Mouse (Mus musculus) adrenal gland, adult 2 months (tissue): ENCODE data around the gene Emb. TPM values are rescaled to one million over a fixed set of nuclear protein-coding genes. Genes with fewer than 3 reads are reported as not detected.
"Not testable (repeated sequence)": the region's sequence is repeated elsewhere in the genome, so short reads cannot be mapped to it uniquely, and the experiment has no call there.

ENCODE experiments used
- DNase-seq: peaks from one replicate; pipeline ENCODE4 v3.0.0; 2021
- long read RNA-seq: library from polyadenylated mRNA; stranded (forward); transcript quantifications from one replicate; pipeline ENCODE4 v2.0.0, GENCODE M21; 2021
- polyA plus RNA-seq: library from polyadenylated mRNA; depleted of rRNA; stranded (reverse); fragments of >200 nt; gene quantifications from 2 replicates; pipeline ENCODE4 v1.2.3, GENCODE M21; 2012; rRNA removed
- total RNA-seq, 2 experiments: library from RNA; stranded (reverse); gene quantifications; 2 replicates each; pipeline ENCODE4 v1.2.3; 2021

Emb gene
- total RNA-seq = 10 to 100 TPM; 25.2 to 52.4 TPM
- 42.1 and 55.3 TPM in 2 replicates for polyA plus RNA-seq
- long read RNA-seq, transcript Emb-202 (1 exons, 2,136 nt) = major isoform, 7 of 10 reads
- long read RNA-seq, partial matches to known transcripts = 2 of 10 reads
- long read RNA-seq, other reads (novel, unspliced or antisense) = 0 of 10 reads

GRCm38 (mm10) chr13:117208236-117208635 is at the start of gene Emb:
Emb (plus strand) TSS chr13:117208536.
- DNase-seq = no peak

- DNase-seq = no peak
Observed at GRCm38 (mm10) chr13:117163906-117164305, 44.4 kb upstream of the Emb start.

DNA sequence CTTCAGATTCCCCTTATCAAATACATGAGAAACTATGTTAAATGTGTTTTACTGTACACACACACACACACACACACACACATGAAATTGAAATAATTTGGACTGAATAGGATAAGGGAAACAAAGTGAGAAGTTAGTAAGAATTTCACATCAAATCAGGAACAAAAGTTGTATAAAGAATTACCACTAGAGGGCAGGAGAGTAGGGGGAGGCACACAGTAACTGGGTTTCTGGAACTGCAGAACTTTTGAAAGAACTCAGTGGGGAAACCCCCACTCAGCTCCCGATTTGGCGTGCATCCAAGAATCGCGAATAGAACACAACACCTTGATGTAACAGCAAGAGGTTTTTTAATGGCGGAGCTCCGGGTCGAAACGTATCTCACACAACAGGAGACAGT is 43.3 kb upstream of the Emb start:
- no peak for DNase-seq

DNA sequence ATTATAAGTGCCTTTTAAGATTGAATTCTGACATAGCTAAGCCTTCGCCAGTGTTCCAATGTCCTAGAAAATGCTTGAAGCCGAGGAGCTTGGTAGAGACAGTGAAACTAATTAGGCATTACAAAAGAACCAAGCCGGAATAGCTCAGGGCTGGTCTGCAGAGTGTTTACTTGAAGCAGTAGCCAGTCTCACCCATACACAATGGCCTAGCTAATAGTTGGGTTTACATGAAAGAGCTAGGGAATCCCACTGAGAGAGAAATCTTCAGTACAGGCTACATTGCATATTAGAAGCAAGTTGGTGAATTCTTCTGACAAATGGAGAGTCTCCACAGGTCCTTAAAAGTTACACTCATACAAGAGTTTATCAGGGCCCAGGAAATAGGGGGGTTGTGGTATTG is 27.4 kb upstream of the Emb start:
- DNase-seq = not testable (repeated sequence)

DNA sequence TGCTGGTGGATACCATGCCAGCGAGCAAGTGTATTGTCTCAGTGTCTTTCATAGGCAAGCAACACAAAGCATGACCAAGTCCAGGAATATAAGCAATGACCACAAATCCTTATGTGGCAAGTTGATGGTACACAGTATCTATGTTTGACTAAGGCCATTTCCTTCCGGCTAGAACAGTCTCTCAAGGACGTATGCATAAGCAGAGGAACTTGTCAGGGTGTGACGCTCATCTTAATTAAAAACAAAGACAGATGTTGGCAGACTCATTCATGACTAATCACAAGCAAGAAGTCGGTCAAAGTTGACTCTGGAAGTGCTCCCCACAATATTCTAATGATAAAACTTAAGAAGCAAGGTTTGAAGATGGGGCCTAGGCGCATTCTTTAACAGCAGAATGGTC is 25.0 kb upstream of the Emb start:
- no peak for DNase-seq

DNA sequence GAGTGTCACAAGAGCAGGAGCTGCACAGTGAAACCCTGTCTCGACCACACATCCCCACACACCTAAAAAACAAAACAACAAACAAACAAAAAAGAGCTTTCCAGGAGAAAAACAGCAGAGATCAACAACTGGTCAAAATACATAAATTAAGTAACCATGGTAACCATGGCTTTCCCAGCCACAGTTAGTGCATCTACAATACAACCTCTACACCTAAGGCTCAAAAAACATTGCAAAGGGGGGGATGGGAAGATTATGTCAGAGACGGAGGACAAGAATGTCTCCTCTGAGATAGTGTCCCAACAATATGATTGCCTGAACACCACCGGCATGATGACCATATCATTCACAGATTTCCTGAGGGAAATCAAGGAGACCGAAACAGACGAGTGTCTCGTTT is 23.0 kb upstream of the Emb start:
- no peak for DNase-seq

DNA sequence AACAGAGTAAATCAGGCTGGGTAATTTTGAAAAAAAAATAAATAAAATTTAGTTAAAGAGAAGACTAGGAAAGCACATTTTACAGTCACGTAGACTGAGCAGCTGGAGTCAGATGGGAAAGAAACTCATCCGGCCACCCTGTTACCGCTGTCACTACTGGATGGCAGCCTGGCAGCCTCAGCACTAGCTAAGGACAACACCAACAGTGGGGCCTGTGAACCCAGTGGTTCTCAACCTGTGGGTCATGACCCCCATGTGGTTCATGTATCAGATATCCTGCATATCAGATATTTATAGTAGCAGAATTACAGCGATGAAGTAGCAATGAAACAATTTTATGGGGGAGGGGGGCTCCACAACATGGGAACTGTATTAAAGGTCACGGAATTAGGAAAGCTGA is 16.2 kb upstream of the Emb start:
- no peak for DNase-seq

DNA sequence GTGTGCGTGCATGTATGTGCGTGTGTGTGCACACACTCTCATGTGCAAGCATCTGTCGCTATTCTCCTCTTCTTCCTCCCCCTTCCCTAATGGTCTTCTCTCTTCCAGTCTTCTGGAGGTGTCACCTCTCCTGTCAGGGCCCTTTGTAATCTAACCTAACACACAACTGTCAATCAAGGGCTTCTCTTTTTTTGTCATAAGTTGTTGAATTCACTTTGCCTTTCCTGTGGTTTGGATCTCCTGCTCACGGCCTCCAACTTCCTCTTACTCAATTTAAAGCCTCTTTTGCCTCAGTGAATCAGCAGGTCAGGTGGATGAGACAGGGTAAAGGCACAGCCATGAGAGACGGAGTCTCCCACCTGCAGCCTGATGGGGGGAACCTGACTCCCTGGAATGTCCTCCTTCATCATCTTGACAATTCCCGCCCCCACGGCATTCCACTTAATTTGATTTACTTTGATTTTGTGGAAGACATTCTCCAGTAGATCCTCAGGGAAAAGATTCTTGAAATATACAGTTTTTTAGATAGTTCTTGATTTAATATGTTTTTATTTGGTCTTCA is 14.8 kb upstream of the Emb start:
- no peak for DNase-seq

GRCm38 (mm10) chr13:117195569-117196495 is 12.5 kb upstream of the Emb start:
- no peak for DNase-seq

- DNase-seq = no peak
Observed at GRCm38 (mm10) chr13:117197666-117198065, 10.7 kb upstream of the Emb start.

DNA sequence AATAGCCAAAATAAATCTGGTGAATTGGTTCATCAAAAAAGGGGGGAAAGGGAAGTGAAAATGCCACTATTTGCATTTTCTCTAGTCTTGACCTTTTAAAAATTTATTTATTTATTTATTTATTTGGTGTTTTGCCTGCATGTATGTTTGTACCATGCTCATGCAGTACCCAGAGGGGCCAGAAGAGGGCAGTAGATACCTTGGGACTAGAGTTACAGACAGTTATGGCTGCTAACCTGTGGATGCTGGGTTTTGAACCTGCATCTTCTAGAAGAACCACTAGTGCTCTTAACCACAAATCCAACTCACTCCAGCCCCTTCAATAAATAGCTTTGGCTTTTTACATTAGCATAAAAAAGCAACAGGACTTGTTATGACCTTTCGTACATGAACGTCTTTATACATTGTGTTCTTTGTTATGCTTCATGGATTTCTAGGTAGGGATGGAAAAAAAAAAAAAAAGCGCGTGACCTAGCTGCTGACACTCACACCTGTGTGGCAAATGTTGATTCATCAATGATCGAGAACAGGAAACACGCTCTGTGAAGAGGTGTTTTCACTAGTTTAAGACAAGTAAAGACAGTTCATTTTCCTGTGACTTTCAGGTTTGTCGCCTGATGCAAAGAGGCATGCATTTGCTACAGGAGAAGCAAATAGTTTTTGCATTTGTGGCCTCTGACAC is 9.8 kb upstream of the Emb start:
- DNase-seq = peak; percentile 70

- peak; percentile 76 for DNase-seq
Observed at GRCm38 (mm10) chr13:117202755-117203471, 5.4 kb upstream of the Emb start.

DNA sequence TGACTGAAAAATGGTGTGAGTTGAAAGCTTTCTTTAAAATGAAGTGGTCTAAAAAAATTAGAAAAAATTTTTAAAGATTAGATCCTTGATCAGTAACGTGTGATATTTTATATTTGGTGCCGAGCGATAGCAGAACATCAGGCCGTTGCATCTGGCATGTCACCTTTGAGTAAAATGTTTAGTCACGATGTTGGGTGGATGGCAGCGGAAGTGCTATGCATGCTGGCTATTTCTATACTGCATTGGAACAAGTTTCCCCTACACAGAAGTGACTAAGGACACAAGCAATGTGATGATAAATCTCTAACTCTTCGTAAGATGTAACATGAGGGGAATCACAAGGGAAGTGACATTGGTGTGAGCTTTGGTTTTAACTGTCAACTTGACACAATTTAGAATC is 3.7 kb upstream of the Emb start:
- no peak for DNase-seq

DNA sequence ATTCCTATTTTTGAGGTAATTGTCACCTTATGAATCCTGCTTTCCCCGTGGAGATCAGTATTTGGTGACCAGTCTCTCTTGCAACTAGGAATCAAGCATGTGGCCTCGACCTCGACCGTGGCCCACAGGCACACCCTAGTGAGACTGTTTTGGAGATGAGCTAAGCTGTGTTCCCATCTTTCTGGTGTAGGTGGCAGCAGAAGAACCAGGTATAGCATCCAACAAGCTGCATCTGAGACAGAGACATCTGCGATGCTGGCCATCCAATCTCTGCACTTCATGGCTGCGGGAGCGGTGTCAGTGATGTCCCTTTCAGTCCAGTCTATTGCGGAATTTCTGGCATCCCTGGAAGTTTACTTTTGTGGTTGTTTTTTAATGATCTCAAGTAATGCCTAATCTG is 2.3 kb upstream of the Emb start:
- DNase-seq = no peak

DNA sequence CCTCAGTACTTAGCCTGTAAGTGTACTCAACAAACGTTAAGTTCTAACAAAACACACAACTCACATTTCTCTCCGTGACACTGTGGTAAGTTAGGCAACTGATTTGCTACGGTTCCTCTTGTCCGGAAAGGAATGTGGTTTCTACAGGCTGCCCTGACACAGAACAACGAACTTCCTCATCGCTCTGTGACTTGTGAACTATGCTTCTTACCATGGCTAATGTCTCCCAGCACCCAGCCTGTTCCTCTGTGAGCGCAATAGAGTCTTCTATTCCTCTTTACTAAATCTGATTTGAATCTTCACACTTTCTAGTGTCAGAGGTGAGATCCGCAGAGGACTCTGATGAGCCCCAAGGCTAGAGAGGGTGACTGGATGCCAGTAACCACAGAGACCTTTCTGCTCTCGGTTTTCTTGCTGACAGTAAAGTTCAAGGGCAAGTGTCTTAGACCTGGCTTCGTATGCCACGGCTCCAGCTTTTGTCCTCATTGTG is 3.1 kb downstream of the Emb start:
- peak; percentile 19 for DNase-seq

DNA sequence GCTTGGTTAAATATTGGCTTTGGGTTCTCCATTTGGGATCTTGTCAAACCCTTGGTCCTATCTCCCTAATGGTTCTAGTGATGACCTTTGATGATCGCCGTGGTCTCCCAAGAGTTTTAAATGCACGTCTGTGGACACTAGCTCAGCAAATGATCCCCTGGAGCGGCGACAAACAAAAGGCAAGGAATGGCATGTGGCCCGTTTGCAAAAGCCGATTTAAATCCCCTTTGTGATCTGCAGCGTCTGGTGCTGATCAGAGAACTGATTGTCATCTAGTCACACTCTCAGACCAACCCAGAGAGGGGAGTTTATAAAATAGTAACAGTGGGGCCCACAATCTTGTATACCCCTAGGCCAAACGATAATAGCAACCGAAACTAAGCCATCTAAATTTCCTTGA is 7.1 kb downstream of the Emb start:
- DNase-seq = no peak

DNA sequence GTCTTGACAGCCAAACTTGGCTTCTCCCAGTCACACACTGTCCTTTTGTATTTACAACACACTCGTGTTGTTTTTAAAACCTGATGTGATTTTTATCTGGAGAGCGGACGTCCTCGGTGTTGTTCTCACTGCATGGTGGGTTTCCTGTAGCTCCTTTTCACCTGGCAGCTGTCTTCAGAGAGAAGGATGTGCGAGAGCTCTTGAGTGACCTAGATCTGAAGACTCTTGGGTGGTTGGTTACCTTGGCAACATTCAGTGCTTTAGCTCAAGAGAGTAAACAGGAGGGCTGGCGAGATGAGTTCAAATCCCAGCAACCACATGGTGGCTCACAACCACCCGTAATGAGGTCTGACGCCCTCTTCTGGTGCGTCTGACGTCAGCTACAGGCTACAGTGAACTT is 7.8 kb downstream of the Emb start:
- DNase-seq = no peak

GRCm38 (mm10) chr13:117216752-117217363 is 8.5 kb downstream of the Emb start:
- DNase-seq = no peak

DNA sequence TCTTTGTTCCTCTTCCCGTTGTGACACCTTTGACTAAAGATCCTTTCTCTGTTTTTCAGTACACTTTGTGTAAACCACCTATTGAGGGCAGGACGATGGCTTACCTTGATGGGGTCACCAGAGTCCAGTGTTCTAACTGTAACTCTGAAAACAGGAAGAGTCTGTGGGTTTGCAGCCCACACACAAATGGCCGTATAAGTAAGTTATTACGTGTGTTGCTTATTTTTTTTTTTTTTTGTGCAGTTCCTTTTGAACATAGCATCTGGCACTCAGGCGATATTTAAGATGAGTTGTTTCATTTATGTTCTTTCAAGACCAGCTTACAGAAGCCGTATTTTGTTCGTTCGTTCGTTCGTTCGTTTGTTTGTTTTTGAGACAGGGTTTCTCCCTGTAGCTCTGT is 9.3 kb downstream of the Emb start:
- no peak for DNase-seq

DNA sequence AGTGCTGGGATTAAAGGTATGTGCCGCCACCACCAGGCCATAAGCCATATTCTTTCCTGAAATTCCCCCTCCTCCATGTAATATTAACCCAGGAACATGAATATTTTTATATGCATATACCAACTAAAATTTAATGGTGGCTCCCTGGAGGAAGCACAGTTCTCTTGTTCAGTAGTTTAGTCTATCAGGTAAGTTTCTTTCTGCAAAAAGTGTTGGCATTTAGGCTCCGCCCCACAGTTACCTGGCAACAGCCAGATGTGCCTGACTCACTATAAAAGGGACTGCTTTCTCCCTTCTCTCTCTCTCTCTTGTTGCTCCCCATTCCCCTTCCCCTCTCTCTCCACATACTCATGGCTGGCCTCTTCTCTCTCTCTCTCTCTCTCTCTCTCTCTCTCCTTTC is 9.8 kb downstream of the Emb start:
- DNase-seq = no peak

DNA sequence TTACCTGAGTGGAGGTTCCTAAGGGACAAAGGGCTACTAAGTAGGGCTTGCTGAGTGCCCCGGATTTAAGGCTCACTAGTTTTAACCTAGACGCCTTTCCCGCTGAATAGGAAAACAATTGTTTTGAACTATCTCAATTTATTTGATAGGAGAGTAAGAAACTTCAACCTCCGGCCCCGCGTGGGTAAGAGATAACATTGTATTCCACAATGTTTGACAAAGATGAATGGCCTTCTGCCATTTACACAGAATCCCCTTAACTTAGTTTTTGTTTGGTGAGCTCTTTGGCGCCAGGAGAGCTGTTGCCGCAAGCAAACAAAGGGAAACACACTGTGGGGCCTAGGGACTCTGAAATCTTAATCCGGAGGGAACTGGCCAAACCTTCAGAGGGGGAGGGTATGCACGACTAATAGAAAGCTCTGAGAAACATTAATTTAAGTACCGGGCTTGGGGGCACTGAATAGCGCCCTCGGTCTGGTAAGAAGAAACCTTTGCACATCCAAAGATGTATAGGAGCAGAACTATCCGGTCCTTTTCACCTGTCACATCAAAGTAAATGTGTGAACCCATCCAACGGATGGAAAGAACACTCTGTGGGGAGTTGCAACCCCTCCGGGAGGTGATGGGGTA is 11.7 kb downstream of the Emb start:
- DNase-seq = no peak
